Mouse (Mus musculus): ENCODE data around the gene 6030468B19Rik. TPM values are rescaled to one million over a fixed set of nuclear protein-coding genes. Genes with fewer than 3 reads are reported as not detected.

Gene 6030468B19Rik
- total RNA-seq (2021), result not detected
- long read RNA-seq, experiment 1, result 0 reads
- long read RNA-seq, experiment 2, result 0 reads

- DNase-seq, result no peak
- intact Hi-C loops (cut with DNase I), result no loop called here
Measured at GRCm38 (mm10) chr11:117797511-117798159, at the start of gene 6030468B19Rik. TSS of gene 6030468B19Rik (plus strand) at chr11:117797660.

DNA sequence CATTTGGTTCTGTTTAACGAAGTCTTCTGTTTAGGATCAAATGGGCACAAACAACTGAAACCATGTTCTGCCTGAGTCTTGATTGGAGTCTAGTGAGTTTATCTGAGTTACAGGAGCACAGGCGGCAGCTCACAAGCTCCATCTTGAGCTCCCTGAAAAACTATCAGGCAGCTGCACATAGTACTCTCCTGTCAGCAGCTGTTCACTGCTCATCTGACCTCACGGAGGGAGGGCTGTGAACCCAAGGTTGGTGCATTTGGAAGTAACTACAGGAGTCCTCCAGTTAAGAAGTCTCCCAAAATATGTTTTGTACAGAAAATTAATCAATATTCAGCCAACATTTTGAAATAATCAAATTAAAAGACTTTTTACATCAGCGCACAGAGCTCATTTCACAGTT, 48.8 kb upstream of the 6030468B19Rik start:
- intact Hi-C loops (cut with DNase I), result no loop called here

DNA sequence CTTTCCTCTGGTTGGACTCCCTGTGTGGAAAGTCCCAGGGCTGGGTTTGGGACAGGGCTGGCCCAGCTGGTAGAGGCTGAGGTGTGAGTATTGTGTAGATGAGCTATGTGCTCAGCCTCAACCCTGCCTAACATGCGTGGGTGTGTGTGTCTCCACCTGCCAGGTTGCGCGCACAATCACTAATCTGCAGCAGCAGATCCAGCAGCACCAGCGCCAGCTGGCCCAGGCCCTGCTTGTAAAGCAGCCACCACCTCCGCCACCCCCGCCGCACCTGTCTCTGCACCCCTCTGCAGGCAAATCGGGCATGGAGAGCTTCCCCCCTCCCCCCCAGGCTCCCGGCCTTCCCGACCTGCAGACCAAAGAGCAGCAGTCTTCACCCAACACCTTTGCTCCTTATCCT, 48.0 kb upstream of the 6030468B19Rik start:
- peak; percentile 31 to 43 for DNase-seq
- intact Hi-C loops (cut with DNase I), result no loop called here

More for the DNA sequence above, 48.8 kb upstream of the 6030468B19Rik start:
- DNase-seq, result no peak

DNA sequence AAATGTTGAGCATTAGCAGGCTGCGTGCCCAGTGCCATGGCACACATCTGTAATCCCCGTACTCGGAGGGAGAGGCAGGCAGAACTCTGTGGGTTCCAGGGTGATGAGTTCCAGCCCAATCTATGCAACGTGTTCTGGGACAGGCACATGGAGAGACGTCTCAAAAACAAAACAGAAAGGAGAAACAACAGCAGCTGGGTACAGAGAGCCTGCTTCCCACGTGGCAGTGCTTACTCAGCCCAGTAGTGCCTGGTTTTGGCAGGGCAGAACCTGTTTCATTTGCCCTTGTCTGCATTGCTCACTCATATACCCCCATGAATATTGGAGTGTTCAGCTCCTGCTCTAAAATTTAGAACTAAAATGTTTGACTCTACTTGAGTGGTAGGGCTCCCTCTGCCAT, 45.9 kb upstream of the 6030468B19Rik start:
- DNase-seq, result peak in 1 of 2 experiments; percentile 13
- intact Hi-C loops (cut with DNase I), result no loop called here

GRCm38 (mm10) chr11:117755891-117756290, 41.6 kb upstream of the 6030468B19Rik start:
- intact Hi-C loops (cut with DNase I), result no loop called here
- DNase-seq, result no peak

DNA sequence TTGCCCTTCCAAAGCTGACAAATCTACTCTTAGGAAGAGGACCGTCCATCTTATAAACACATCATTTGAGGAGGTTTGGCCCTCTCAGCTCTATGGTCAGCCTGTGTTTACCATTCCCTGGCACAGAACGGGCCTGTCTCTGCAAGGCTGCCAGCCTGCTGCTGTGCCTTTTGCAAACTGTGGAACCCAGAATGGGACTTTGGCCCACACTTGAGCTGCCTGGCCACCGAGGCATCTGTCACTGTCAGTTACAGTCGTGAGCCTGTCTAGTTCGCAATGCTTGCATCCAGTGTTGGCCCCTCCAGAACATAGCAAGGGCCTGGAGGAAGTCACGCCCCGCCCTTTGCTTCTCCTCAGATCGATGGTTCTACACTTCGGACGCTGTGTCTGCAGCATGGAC, 38.2 kb upstream of the 6030468B19Rik start:
- DNase-seq, result peak in 1 of 2 experiments; percentile 21
- intact Hi-C loops (cut with DNase I), result no loop called here

DNA sequence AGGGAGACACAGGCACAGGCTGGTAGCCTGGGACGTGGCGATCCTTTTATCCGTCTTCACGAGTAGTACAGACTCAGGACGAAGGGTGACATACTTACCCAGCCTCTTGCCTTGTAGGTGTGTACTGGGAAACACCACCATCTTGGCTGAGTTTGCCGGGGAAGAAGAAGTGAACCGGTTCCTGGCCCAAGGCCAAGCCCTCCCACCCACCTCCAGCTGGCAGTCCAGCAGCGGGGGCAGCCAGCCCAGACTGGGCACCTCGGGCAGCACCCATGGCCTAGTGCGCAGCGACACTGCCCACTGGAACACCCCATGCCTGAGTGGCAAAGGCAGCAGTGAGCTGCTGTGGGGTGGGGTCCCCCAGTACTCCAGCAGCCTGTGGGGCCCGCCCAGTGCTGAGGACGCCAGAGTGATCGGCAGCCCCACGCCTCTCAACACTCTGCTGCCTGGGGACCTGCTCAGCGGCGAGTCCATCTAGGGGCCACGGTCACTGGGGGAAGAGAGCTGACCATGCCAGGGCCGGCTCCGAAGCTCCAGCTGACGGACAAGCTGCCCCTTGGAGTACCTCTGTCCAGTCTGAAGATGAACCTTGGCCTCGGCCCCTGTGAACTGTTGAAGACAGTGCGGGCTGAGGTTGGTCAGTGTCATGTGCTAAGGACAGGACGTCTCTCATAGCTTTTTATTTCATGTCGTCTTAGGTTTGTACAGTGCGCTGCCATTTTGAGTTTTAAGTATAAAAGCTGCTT, 36.9 kb upstream of the 6030468B19Rik start:
- intact Hi-C loops (cut with DNase I), result no loop called here
- DNase-seq, result peak in 1 of 2 experiments; percentile 13

- DNase-seq, result no peak
- intact Hi-C loops (cut with DNase I), result no loop called here
Measured at GRCm38 (mm10) chr11:117761801-117762200, 35.7 kb upstream of the 6030468B19Rik start.

DNA sequence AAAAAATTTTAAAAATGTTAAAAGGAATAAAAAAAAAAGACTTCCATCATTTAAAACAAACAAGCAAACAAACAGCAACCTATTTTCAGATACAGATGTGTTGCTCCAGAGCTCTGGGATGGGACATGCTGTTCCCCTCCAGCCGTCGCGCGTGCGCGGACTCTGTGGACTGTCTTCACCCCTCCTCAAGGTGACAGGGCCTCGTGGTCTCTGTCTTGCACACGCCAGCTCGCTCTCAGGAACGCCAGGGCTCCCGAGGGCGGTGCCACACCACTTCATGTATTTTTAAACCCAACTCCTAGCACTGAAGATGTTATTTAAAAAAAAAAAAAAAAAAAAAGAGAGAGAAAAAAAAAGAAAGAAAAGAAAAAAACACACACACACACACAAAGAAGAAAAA, 35.2 kb upstream of the 6030468B19Rik start:
- no peak for DNase-seq
- intact Hi-C loops (cut with DNase I), result no loop called here

DNA sequence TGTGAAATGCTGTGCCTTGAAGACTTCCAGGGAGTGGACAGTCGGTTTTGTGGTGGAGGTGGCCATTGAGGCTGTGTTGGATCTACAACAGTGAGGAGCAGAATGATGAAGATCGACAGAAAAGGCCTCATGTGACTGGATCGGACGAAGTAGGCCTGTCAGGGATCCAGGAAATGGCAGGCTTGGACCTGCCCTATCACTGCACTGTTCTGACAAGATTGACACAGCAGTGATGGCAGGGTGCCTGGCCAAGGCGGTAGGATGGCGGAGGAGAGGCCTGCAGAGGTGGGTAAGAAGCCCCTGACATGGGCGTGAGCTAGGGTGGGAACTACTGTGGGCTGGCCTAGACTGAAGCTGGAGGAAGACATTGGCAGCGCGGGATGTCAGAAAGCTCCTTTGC, 33.1 kb upstream of the 6030468B19Rik start:
- intact Hi-C loops (cut with DNase I), result no loop called here

GRCm38 (mm10) chr11:117765361-117765760, 32.1 kb upstream of the 6030468B19Rik start:
- DNase-seq, result peak in 1 of 2 experiments; percentile 13
- intact Hi-C loops (cut with DNase I), result no loop called here

More for the DNA sequence above, 33.1 kb upstream of the 6030468B19Rik start:
- no peak for DNase-seq

- intact Hi-C loops (cut with DNase I), result no loop called here
Measured at GRCm38 (mm10) chr11:117766275-117766674, 31.2 kb upstream of the 6030468B19Rik start.

DNA sequence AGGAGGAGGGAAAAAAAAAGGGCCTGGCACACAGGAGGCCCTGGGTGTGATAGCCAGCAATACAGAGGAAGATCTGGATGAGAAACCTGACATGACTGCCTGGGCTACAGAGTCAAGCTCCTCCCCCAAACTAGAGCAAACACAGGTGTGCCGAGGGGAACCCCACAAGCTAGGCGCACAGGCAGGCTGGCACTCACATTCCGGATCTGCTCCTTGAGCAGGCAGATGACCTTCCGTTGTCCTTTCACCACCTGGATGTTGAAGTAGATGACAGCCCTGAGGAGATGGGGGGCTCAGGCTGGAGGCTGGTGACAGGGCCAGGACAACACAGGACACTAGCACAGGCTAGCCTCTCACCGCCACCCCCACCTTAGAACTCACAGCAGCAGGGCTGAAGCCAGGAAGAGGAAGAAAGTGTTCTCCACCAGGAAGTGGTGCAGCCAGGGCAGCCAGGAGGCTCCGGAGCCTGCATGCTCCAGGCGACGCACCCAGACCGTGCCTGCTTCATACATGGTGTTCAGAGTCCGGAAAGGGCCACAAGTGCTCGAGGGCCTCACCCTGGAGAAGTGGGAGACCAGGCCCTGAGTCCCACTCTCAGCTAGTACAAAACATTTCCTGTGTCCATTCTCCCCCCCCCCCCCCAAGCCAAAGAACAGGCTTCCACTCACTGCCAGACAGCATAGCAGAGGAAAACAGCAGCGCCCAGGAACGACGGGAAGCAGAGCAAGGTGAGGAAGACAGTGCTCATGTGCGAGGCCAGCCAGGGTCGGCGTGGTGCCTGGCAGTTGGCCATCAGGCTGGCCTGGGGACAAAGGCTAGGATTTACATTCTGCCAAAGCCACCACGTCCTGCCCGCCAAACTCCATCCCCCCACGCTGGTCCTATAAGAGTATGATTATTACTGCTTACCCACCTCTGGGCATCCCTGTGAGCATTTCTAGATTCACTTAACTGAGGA, 28.5 kb upstream of the 6030468B19Rik start:
- intact Hi-C loops (cut with DNase I), result no loop called here

More at GRCm38 (mm10) chr11:117766275-117766674, 31.2 kb upstream of the 6030468B19Rik start:
- DNase-seq, result peak in 1 of 2 experiments; percentile 11

GRCm38 (mm10) chr11:117769683-117770047, 27.8 kb upstream of the 6030468B19Rik start:
- DNase-seq, result no peak
- intact Hi-C loops (cut with DNase I), result no loop called here

More for the DNA sequence above, 28.5 kb upstream of the 6030468B19Rik start:
- peak in 1 of 2 experiments; percentile 13 for DNase-seq

- no peak for DNase-seq
- intact Hi-C loops (cut with DNase I), result no loop called here
Measured at GRCm38 (mm10) chr11:117770407-117770806, 27.1 kb upstream of the 6030468B19Rik start.

GRCm38 (mm10) chr11:117772352-117772751, 25.1 kb upstream of the 6030468B19Rik start:
- intact Hi-C loops (cut with DNase I), result no loop called here
- DNase-seq, result no peak

DNA sequence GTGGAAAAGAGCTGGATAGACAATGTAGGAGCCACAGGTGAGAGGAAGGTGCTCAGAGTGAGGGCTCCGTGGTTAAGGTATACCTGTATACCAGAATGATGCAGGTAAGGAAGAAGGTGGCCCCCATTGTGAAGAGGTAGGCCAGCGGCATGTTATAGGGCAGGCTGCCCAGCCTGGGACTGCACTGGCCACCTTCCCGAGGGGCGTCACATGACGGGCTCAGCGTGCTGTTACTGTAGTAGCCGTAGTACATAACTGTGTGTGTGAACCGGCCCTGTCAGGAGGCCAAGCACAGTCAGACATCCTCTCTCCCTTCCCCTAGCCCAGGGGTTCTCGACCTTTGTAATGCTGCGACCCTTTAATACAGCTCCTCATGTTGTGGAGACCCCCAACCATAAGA, 22.5 kb upstream of the 6030468B19Rik start:
- no peak for DNase-seq
- intact Hi-C loops (cut with DNase I), result no loop called here

GRCm38 (mm10) chr11:117775540-117775939, 21.9 kb upstream of the 6030468B19Rik start:
- intact Hi-C loops (cut with DNase I), result no loop called here

GRCm38 (mm10) chr11:117776085-117776792, 21.2 kb upstream of the 6030468B19Rik start:
- no peak for DNase-seq
- intact Hi-C loops (cut with DNase I), result no loop called here

More at GRCm38 (mm10) chr11:117775540-117775939, 21.9 kb upstream of the 6030468B19Rik start:
- no peak for DNase-seq

DNA sequence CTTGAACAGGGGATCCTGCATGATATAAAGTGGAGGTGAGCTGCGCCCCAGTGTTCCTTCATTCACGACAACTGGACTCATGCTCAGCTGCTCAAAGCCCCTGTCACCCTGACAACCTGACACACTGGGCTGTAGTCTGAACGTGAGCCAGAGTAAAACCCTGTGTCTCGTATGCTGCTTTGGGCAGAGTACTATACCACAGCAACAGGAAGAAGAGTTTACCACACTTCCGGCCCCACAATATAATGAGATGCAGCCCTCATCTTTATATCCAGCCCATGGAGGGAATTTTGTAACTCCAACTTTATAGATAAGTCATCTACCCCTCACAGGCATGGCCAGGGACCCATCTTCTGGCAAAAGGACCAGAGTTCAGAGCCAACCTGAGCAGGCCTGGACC, 20.3 kb upstream of the 6030468B19Rik start:
- intact Hi-C loops (cut with DNase I), result no loop called here
- no peak for DNase-seq
